Mouse (Mus musculus): ENCODE measurements around the gene Fzd9. TPM values are rescaled to one million over a fixed set of nuclear protein-coding genes. Genes with fewer than 3 reads are reported as not detected.

The Fzd9 gene
- total RNA-seq (2021) = under 1 TPM; 0.55 to 0.84 TPM

DNA sequence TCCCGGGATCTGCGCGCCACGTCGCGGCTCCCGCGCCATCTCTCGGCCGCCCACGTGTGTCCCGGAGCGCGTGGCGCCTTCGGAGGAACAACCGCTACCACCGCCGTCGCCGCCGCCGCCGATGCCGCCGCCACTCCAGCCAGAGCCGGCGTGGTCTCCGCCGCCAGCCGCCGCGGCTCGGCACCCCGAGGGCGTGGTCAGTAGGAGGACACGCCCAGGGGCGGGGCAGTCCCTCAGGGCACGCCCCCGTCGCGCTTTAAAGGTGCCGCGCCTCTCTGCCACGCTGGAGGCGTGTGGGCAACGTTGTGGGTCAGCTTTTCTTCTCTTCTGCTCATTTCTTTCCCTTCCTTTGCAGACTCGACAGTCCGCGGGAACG lies at the start of gene Fzd9:
Gene Fzd9, minus strand, starts transcription at position 152 of the 376 bp plus-strand sequence.
- intact Hi-C loops (cut with DNase I) = no loop called here
- peak; percentile 88 to 90 for DNase-seq

DNA sequence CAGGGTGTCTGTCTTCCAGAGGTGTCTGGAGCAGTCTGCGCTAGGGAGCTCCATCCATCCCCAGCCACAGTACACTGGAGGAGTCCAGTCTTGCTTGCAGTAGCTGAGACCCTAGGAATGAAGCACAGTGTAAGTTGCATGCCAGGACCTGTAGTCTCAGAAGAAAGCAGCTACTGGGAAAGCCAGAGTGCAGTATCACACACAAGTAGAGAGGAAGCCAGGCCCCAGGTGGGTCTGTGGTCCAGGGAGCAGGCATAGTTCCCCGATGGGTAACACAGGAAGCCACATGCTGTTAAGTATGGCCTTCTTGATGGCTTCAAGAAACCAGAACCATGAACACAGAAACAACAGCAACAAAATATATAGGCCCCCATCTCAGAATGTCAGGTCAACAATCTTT lies 41.0 kb upstream of the Fzd9 start:
- no peak for DNase-seq
- intact Hi-C loops (cut with DNase I) = no loop called here

DNA sequence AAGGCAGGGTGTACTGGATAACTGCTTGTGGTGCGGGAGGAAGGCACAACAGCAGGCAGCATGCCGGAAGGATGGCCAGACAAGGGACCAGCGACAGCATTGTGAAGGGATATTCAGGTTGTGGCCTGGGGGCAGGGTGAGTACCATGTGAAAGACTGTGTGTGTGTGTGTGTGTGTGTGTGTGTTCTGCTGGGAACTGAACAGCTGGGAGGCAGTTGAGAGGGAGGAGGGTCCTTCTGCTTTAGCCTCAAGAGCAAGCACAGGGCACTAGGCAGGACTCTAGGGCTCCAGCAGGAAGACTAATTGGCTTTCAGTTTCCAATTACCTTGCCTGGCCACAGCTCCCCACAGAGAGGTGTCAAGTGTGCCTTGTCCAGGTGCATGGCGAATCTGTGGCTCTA lies 40.2 kb upstream of the Fzd9 start:
- intact Hi-C loops (cut with DNase I) = no loop called here
- DNase-seq = no peak

DNA sequence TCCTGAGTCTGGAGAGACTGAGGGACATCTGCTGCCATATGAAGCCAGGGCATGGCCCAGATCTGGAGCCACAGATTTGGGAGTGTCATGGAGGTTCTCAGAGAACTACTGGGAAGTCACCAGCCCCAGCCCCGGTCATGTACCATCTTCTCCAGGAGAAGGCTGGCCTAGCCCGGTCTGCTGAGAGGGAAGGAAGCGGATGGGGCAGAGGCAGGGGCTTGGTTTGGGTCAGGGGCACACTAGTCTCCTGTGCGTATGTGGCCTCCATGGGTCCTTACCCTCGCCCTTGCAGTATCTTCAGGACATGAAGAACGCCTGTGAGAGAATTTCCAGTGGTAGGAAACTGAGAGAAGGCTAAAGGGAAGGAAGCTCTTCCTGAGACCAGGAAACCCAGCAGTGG lies 39.7 kb upstream of the Fzd9 start:
- no peak for DNase-seq
- intact Hi-C loops (cut with DNase I) = no loop called here

DNA sequence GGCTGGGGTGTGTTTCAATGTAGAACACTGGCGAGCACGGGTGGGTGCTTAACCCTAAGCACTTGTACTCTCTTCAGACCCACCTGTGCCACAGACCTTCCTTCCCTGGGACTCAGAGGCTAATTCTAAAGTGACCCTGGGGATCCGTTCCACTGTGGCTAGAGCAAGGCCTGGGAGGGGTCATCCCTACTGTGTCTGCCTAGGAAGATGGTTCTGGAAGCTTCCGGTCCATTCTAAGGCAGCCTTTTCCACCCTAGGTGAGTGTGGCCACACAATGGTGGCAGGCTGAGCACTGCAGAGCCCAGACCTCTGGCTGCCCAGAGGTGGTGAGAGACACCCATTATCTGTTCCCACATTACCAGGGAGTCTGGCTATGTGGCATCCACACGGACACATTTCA lies 35.9 kb upstream of the Fzd9 start:
- intact Hi-C loops (cut with DNase I) = loop anchor here (1.0 to 10.0 kb wide), 3 partner anchors 51 to 272 kb away; no protein-coding TSS in a partner anchor
- DNase-seq = no peak

- peak; percentile 85 to 90 for DNase-seq
- intact Hi-C loops (cut with DNase I) = loop anchor here (1.0 to 10.0 kb wide), 3 partner anchors 50 to 271 kb away; no protein-coding TSS in a partner anchor
Measured at GRCm38 (mm10) chr5:135286185-135286584, 35.2 kb upstream of the Fzd9 start.

DNA sequence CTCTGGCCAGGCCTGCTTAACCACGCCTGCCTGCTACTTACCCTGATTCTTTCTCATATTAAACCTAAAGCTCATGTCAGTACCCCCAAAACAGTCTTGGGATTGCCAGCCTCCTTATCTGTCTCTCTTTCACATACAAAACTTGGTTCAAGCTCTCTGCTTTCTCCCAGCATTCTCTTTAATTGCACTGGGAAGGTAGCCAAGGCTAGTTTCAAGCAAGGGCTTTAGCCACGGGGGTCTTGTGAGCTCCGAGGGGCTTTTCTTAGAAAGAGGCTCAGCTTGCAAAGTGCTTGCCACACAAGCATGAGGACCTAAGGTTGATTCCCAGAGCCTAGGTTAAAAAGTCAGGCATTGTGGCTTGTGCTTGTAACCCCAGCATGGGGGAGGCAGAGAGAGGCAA lies 34.2 kb upstream of the Fzd9 start:
- DNase-seq = no peak
- intact Hi-C loops (cut with DNase I) = loop anchor here (10.0 kb wide), 1 partner anchor 270 kb away; no protein-coding TSS in a partner anchor

DNA sequence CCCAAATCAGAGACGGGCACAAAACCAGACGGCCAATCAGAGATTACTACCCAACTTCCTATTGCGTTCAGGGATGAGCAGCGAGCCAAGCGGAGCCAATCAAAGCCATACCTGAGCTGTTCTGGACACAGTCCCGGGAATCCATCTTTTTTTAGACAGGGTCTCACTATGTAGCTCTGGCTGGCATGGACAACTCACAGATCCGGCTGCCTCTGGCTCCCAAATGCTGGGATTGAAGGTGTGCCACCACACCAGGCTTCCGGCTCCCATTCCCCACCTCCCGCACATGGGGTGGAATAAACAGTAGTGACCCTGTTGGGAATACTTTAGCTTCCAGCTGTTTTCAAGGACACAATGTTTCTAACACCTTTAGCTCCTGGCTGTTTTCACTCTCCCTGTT lies 29.2 kb upstream of the Fzd9 start:
- peak; percentile 41 to 51 for DNase-seq
- intact Hi-C loops (cut with DNase I) = loop anchor here (10.0 kb wide), 1 partner anchor 265 kb away; no protein-coding TSS in a partner anchor

GRCm38 (mm10) chr5:135276597-135276996 lies 25.6 kb upstream of the Fzd9 start:
- no peak for DNase-seq
- intact Hi-C loops (cut with DNase I) = no loop called here

- no peak for DNase-seq
- intact Hi-C loops (cut with DNase I) = no loop called here
Measured at GRCm38 (mm10) chr5:135274663-135275396, 23.8 kb upstream of the Fzd9 start.

- DNase-seq = peak; percentile 56 to 67
- intact Hi-C loops (cut with DNase I) = no loop called here
Measured at GRCm38 (mm10) chr5:135271563-135272165, 20.6 kb upstream of the Fzd9 start.

- no peak for DNase-seq
- intact Hi-C loops (cut with DNase I) = no loop called here
Measured at GRCm38 (mm10) chr5:135270361-135270760, 19.3 kb upstream of the Fzd9 start.

GRCm38 (mm10) chr5:135269451-135269850 lies 18.4 kb upstream of the Fzd9 start:
- DNase-seq = no peak
- intact Hi-C loops (cut with DNase I) = no loop called here

DNA sequence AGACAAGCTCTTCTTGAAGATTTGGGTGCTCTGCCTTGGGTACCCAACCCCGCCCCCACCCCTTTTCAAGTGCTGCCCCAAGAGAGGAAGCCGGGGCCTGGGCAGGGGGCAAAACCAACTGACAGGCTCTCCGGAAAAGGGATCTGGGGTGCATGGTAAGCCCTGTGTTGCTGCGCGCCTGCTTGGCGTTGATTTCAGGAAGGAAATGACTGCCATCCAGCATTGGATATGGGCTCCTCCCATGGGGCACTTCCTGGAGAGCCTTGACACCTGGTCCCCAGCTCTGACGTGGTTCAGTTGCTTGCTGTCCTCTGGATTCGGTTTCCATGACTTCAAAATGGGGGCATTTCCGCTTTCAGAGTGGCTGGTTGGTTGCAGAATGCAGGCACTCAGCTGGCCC lies 13.5 kb upstream of the Fzd9 start:
- intact Hi-C loops (cut with DNase I) = no loop called here
- no peak for DNase-seq

- DNase-seq = peak; percentile 45 to 62
- intact Hi-C loops (cut with DNase I) = no loop called here
Measured at GRCm38 (mm10) chr5:135263866-135264503, 13.0 kb upstream of the Fzd9 start.

DNA sequence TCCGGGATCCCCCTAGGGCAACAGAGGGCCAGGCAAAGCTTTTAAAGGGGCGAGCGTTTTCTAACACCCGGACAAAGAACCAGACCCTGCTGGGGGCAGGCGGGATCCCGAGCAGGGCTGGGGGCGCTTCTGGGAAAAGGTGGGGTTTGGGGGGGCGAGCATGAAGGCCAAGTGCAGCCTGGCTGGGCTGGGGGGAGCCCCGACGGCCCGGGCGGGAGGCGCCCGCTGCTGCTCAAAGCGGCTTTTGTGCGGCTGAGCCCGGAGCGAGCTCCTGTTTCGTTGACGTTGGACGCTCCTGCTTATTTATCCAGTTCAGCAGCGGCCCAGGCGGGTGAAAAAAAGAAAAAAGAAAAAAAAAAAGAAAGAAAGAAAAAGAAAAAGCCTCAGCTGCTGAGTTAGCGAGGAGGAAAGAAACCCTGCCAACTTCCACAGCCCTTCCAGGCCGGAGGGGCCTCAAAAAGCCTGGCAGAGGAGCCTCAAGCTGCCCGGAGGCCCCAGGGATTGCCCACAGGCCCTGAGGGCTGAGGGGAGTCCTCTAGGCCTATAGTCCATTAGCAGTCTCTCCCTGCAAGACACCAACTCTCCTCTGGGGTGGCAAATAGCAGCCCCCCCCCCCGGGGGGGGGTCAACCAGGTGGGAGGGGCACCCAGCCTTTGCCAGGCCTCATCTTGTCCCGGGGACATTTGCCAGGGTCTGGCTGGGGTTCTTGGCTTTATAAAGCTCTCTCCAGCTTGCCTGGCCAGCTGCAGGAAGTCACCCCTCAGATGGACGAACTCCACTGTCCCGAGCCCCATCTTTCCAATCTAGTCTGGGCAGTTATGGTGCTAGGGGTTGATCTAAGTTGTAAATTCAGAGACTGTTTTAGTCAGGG lies 7.5 kb upstream of the Fzd9 start:
- intact Hi-C loops (cut with DNase I) = no loop called here
- no peak for DNase-seq

GRCm38 (mm10) chr5:135257559-135257958 lies 6.5 kb upstream of the Fzd9 start:
- intact Hi-C loops (cut with DNase I) = no loop called here
- no peak for DNase-seq

DNA sequence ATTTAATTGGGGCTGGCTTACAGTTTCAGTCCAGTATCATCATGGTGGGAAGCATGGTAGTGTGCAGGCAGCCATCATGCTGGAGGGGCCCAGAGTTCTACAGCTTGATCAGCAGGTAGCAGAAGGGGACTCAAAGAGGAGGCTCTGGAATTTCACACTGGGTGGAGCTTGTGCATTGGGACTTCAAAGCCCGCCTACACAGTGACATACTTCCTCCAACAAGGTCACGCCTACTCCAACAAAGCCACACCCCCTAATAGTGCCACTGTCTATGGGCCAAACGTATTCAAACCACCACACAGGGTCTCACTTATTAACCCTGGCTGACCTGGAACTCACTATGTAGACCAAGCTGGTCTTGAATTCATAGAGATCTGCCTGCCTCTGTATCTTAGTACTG lies 5.1 kb upstream of the Fzd9 start:
- DNase-seq = no peak
- intact Hi-C loops (cut with DNase I) = no loop called here

- intact Hi-C loops (cut with DNase I) = no loop called here
- no peak for DNase-seq
Measured at GRCm38 (mm10) chr5:135253741-135254401, 2.8 kb upstream of the Fzd9 start.
